Mouse (Mus musculus): ENCODE measurements around the gene Echs1.
"Not testable (repeated sequence)": the region's sequence is repeated elsewhere in the genome, so short reads cannot be mapped to it uniquely, and the experiment has no call there.

The Echs1 gene

DNA sequence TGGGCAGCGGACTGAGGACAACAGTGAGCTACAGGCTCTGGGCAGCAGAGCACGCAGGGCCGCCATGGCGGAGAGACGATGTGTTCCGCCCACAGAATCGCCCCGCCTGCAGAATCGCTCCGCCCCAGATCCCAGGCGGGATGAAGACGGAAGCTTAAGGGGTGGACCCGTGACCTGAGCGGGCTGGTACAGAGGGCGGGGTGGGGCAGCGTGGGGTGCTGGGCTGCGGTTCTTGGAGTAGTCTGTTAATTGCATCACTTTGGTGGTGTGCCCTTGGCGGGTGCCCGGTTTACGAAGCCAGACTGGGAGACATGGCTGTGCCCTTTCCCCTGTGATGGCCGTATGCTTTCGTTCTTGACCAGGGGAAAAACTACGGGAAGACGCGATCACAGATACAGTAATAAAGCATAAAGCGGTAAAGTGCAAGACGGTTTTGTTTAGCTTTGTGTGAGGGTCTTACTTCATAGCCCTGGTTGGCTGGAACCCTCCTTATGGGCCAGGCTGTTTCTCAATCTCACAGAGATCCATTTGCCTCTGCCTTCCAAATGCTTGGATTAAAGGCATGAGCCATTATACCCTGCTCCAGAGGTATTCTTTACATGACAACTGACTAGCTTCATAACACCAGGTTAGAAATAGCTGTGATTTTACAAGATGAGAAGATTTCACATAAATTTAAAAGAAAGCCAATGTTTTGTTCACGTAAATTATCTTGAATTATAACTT is at the start of gene Echs1:
TSS of gene Echs1 (minus strand) at position 148 of the 726 bp plus-strand sequence.
- DNase-seq = peak; percentile 93 to 94

DNA sequence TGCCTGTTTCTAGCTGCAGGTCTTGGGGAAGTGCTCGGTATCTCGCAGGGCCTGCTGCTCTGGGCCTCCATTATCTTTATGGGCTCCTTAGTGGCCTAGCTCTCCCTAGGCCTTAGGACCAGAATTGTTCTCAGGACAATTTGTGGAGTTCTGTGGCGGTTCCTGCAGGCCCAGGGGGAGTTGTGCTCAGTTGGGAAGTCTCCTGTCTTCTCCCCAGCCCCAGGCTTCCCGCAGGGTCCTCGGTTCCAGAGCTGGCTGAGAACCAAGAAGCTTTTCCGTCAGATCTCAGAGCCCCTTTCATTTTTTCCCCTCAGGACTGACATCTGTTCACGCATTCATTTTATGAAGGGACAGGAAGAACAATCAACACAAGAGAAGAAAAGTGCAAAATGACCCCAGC is 48.4 kb upstream of the Echs1 start, which contains the start of gene Olfr522:
TSS of gene Olfr522 (minus strand) at position 101 of the 400 bp plus-strand sequence.
- DNase-seq = no peak

DNA sequence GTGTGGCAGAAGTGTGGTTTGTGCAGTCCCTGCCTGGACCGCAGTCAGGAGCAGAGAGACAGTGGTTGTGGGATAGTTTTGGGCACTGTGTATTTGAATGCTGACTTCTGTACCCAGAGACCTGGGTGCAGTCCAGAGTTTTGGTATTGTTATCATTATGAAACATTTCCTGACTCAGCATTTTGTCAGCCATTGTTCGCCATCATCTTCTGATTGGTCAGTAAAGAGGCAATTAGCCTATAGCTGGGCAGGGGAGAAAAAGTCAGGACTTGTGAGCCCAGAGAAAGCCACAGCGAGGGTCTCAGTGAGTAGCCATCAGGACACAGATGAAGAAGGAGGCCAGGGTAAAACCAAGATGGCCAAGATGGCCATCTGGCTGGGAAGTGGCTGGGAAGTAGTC is 44.1 kb upstream of the Echs1 start:
- DNase-seq = no peak

DNA sequence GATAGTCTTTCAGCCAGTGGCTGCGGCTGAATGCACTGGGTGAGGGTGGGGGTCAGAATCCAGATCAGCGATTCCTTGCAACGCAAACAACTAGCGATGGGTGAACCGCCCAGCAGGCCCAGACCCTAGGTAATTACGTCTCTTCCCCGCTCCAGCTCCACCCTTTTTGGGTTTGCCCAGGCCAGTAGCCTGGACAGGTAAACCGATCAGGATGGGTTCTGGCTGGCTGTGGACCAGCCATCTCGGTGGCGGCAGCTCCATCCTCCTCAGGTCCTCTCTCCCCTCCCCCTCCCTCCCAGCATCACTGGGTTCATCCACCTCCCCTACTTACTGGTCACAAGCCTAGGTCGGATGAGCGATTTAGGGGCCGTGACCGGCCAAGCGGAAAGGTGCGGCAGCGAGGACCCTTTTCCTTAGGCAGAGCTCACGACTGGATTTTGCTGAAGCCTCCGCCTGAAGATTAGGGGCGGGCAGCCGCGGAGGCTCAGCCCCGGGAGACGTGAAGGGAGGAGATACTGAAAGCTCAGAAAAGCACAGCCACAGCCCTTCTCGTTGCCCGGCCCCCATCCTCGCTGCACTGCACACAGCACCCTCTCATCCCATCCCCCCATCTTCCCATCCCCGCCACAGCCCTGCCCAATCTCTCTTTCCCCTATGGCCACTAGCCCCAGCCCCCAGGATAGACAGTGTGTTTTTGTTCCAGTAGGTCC is 38.1 kb upstream of the Echs1 start, which contains the start of gene Sprn:
TSS of gene Sprn (minus strand) at position 660 of the 710 bp plus-strand sequence.
- DNase-seq = no peak

DNA sequence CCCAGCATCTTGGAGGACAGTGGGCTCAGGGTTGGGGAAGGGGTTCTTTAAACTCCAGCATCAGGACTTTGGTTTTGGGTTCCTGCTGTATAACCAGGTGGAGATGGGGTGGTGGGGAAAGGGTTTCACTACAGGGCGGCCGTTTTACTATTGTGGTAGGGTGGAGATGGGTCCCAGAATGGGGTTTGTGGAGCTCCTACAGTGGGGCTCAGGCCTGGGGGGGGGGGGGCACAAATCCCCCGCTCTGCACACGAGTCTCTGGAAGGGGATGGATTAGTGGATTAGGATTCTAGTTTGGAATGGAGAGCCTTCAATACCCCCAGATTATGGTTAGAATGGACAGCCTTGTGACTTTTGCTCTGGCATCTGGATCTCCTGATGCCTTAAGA is 37.5 kb upstream of the Echs1 start:
- no peak for DNase-seq

DNA sequence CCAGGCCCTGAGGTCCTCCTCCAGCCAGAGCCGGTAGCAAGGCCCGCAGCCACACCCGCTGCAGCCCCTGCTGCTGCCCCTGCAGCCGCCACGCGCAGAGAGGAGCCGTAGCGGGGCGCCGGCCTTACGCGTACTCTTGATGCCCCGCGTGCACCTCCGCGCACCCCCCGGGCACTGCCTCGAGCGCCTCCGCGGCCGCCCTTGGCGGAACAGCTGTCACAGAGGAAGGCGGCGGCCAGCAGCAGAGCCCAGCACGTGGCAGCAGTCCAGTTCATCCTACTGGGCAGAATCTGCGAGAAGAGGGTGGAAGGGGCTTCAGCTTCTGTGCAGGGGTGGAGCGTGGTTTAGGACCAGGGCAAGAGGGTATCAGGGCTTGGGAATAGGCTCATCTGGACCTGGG is 37.1 kb upstream of the Echs1 start:
- DNase-seq = peak; percentile 29 to 40

DNA sequence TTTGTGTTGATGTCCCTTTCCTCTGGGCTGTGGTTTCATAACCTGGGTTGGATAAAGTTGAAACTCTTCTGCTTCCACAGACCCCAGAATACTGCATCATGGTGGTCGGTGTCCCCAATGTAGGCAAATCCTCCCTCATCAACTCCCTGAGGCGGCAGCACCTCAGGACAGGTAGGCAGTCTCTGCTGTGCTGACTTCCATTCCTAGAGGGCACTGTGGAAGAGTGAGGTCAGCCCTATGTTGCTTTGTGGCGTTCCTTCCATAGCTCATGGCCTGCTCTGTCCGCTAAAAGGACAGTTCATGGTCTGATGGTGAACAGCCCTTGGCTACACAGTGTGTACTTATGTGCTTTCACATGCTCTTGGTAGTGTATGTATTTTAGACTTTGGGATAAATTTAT is 28.3 kb upstream of the Echs1 start:
- DNase-seq = no peak

DNA sequence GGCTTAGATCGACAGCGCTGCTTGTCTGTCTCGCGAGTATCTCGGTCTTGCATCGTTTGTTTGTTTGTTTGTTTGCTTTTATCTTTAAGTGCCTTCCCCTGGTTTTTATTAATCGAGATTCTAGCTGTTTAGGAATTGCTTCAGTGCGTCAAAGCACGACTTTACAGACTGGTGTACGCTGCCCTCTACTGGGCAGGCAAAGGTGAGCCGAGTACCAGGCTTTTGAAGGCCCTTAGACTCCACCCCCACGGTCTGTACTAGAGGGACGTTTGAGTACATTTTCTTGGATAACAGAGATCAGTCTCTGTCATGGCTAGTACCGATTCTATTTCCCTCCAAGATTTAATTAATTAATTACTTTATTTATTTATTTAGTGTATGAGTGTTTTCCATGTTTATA is 25.1 kb upstream of the Echs1 start:
- peak; percentile 64 to 78 for DNase-seq

DNA sequence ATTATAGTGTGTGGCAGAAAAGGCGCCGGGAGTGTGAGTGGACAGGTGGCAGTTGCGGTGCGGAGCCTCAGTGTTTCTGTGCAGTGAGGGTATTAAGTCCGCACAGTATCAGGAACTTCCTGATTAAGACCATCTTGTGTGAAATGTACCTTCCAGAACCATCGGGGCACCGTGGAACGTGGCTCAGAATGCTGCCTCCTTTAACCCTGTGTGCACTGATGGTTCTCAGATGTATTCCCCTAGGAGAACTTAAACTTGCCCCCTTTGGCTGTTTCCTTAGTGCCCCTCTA is 21.7 kb upstream of the Echs1 start:
- DNase-seq = no peak

DNA sequence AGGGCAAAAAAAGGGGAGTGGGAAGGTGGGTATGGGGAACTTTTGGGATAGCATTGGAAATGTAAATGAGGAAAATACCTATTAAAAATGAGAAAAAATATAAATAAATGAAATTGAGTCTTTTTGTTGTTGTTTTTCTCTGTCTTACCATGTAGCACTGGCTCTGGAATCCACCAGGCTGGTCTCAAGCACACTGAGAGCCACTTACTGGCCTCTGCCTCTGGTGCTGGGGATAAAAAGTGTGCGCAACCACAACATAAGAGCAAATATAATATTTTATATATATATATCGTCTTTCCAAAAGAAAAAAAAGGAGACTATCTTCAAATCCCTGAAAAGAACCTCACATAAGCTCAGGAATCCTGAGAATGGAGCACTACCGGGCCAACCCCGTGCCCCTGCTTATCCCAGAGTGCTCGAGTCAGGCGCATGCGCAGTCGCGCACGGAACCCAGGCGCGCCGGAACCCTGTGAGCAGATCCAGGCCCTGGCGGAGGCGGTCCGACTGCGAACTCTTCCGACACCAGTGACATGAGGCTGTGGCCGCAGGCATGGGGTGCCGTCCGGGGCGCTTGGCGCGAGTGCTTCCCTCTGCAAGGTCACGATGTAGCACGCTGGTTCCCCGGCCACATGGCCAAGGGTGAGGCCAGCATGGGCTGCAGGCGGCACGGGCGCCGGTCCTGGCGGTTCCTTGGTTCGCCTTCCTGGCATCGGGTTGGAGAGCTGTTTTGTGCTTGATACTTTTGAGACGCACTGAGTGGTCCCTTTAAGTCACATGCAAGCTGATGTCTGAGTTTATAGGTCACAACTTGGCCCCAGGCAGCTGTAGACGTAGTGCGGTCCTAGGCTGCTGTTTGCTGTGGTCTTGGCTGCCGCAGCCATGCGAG is 21.1 kb upstream of the Echs1 start, which contains the start of gene Mtg1:
TSS of gene Mtg1 (plus strand) at position 430 of the 886 bp plus-strand sequence.
- peak; percentile 97 to 98 for DNase-seq

DNA sequence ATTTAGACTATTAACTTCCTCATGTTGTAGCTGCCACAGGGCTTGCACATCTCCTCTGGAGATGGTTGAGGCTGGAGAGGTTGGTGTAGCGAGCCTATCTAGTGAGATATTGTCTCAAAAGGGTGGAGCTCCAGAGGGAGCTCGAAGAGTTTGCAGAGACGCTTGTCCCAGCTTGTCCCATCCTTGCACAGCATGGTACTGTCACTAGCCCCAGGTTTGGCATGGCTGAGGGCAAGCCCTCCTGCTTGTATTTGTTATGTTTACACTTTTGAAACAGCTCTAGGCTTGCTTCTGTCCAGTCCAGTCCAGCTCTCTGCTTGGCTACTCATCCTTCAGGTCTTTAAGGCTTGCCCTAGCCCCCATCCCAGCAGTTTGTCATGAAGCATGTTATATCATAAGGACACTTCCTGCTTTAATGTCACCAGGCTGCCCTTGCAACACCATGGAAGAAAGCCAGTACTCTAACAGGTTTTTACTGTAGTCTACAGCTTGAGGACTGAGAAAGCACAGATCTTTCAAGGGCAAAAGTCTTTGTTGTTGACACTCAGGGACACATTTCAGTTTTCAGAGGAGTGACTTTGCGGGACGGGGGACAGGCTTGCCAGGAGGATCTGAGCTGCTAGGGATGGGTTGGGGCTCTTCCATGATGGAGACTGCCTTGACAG is 19.0 kb upstream of the Echs1 start:
- DNase-seq = no peak

DNA sequence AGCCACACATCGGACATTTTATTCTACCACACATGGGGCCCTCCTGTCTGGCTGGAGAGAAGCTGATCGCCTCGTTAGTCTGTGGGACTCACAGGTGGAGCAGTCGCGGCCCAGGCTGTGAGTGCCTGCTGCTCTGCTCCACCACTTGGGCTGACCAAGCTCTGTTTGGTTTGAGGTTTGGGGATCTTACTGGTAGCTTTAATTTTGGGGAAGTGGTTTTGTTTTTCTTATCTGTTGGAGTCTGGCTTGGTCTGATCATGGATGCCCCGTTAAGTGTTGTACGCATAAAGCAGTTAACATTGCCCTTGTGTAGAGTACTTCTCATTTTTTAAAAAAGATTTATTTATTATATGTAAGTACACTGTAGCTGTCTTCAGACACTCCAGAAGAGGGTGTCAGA is 17.8 kb upstream of the Echs1 start:
- not testable (repeated sequence) for DNase-seq

DNA sequence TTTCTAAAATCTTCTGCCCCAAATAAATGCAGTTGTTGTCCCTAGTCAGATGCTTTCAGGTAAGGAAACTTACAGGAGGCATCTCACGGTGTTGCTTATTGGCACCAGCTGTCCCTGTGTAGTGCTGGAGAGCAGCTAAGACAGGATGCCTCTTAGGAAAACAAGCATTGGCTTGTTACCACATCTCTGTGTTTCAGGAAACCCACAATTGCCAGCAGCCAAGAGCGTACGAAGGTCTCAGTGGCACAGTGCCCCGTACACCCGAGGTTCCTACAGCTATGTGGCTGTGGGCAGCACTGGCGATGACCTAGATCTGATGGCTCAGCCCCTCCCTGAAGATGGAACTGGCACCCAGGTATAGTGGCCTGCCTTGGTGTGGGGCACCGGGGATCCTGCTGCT is 15.9 kb upstream of the Echs1 start:
- not testable (repeated sequence) for DNase-seq

DNA sequence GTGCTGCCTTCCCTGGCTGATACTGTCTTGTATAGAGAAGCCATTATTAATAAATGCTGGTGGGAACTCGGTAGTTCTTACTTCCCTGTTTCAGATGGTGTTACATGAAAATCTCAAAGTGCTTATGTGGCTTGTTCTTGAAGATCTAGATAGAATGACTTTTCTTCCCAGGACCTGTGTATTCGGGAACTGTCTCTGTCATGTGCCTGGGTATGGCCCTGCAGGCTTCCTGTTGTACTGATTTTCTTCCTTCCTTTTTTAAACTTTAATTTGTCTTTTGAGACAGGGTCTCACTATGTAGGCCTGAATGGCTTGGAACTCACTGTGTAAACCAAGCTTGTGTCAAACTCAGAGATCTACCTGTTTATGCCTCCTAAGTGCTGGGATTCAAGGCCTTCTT is 11.6 kb upstream of the Echs1 start:
- DNase-seq = no peak

DNA sequence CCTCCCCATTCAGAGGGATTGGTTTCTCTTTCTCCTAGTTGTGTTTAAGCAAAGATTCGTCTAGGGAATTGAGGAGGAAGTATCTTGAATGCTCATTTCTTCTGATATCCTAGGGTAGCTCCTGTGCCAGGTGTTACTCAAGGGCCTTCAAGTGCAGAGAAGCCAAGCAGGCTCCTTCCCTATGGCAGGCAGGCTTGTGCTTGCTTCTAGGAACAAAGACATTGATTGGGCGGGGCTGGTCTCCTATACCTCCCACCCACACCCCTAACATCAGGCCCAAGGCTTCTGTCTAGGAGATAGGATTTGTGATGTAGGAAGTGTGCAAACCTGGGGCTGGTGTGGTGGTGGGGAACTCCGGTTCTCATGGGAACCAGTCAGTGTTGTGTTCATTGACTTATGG is 10.7 kb upstream of the Echs1 start:
- no peak for DNase-seq

DNA sequence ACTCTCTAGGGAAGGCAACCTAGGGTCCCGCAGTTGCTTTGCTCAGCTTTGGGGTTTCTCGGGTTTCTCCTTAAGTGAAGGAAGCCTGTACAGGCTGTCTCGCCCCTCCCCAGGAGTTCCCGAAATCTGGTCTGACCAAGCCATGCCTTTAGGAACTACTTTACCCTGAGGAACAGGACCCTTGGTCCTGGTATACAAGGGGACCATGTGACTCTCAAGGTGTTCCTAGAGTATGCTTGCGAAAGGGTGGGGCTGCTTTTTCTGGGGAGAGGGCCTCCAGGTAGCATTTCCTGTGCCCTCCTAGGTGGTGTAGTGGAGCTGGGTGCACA is 9.7 kb upstream of the Echs1 start:
- no peak for DNase-seq

DNA sequence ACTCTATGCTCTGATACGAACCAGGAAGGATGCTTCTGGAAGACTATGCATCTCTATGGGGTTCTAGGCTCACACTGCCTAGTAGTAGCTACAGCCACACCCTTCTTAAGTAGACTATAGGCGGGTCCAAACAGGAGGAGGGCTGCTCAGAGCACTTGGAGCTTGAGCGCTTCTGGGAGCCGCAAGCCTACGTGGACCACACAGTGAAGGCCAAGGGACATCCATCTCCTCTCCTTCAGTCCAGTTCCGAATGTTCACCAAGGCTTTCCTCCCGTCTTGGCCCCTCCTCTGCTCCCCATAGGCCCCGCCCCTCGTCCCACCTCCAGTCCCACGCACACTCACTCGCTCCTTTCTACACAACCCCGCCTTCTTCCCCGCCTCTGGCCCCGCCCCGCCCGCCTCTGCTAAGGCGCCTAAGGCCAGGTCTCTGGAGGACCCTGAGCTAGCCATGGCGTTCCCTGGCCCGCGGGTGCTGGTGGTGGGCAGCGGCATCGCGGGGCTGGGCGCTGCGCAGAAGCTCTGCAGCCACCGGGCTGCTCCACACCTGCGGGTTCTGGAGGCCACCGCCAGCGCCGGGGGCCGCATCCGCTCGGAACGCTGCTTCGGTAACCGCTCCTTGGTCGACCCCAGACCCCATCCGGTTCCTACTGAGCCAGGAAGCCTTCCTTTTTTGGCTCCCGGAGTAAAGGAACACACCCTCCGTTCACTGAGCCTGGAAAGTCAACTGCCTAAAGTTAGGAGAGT is 9.2 kb upstream of the Echs1 start:
- peak; percentile 96 for DNase-seq

DNA sequence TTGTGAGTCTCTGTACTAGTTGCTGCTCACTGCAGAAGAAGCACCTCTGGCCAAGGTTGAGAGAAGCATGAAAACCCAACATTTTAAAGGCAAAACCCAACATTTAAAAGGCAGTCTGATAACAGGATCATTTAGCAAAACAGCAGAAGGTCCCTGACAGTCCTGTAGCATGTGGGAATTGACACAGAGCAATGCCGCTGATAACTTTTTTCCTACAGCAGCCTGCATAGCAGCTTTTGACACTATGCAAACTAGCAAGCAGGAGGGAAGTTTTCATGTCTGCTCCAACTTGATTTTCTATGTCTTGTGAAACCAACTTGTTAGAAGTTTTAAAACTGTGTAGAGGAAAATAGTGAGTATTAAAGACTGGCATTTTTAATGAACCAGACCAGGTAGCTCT is 8.1 kb upstream of the Echs1 start:
- DNase-seq = no peak

DNA sequence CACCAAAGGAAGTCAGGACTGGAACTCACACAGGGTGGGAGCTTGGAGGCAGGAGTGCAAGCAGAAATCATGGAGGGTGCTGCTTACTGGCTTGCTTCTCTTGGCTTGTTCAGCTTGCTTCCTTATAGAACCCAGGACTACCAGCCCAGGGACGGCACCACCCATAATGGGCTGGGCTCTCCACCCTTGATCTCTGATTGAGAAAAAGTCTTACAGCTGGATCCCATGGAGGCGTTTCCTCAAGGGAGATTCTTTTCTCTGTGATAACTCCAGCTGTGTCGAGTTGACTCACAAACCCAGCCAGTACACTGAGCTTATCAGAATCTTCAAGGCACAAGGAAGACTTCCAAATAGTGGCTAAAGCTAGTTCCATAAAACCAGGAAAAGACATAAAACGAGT is 6.5 kb upstream of the Echs1 start:
- no peak for DNase-seq

DNA sequence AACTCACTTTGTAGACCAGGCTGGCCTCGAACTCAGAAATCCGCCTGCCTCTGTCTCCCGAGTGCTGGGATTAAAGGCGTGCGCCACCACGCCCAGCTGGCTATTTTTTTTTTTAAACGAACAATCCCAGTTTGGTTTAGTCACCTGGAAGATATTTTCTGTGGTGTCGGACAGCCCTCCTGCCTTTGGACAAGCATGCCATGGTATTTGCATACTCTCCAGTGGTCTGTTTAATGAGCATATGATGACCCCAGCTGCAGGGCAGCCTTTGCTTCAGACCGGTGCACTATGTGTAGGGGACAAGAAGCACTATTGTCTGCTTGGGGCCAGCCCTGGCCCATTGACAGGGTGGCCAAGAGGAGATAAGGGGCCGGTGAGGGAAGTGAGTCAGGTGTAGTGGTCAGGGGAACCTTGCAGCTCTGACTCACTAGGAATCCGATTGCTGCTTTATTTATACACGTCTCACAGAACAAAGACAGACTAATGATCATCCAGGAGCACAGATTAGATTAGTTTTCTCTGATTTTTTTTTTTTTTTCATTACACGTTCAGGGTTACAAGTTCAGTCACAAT is 5.1 kb upstream of the Echs1 start:
- DNase-seq = no peak

DNA sequence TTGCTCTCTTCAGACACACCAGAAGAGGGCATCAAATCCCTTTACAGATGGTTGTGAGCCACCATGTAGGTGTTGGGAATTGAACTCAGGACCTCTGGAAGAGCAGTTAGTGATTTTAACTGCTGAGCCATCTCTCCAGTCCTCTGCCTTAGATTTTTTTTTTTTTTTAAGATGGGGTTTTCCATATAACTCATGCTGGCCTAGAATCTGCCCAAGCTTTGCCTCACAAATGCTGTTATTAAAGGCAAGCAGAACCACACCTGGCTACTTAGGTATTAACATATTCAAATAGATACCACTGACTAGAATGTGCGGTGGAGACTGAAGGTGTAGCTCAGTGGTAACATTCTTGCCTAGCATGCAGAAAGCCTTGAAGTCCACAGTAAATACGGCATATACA is 4.2 kb upstream of the Echs1 start:
- no peak for DNase-seq

Measured in lung, postnatal 4 days (tissue).